Mouse (Mus musculus): ENCODE measurements around the gene Ubox5.
"Not testable (repeated sequence)": the region's sequence is repeated elsewhere in the genome, so short reads cannot be mapped to it uniquely, and the experiment has no call there.

The Ubox5 gene

GRCm38 (mm10) chr2:130629839-130630203 is at the start of gene Ubox5, which contains the start of gene Fastkd5:
Gene Ubox5, minus strand, starts transcription at chr2:130630038.
Gene Fastkd5, minus strand, starts transcription at chr2:130630027.
- peak; percentile 87 for DNase-seq

- no peak for DNase-seq
Measured at GRCm38 (mm10) chr2:130679154-130679553, 49.3 kb upstream of the Ubox5 start.

GRCm38 (mm10) chr2:130677211-130677610 is 47.4 kb upstream of the Ubox5 start:
- DNase-seq, result no peak

GRCm38 (mm10) chr2:130667559-130667958 is 37.7 kb upstream of the Ubox5 start, which contains the start of gene Itpa:
Gene Itpa, plus strand, starts transcription at chr2:130667610.
- DNase-seq, result peak; percentile 91

GRCm38 (mm10) chr2:130664102-130664701 is 34.4 kb upstream of the Ubox5 start, which contains the start of gene Ddrgk1:
Gene Ddrgk1, minus strand, starts transcription at chr2:130664659.
- peak; percentile 95 for DNase-seq

GRCm38 (mm10) chr2:130663342-130663741 is 33.5 kb upstream of the Ubox5 start:
- DNase-seq, result no peak

- DNase-seq, result peak; percentile 42
Measured at GRCm38 (mm10) chr2:130658530-130658929, 28.7 kb upstream of the Ubox5 start.

- peak; percentile 89 for DNase-seq
Measured at GRCm38 (mm10) chr2:130657541-130657940, 27.7 kb upstream of the Ubox5 start.

- DNase-seq, result peak; percentile 69
Measured at GRCm38 (mm10) chr2:130656536-130656935, 26.7 kb upstream of the Ubox5 start.

GRCm38 (mm10) chr2:130655660-130656339 is 26.0 kb upstream of the Ubox5 start:
- no peak for DNase-seq

- no peak for DNase-seq
Measured at GRCm38 (mm10) chr2:130653760-130654159, 23.9 kb upstream of the Ubox5 start.

- DNase-seq, result no peak
Measured at GRCm38 (mm10) chr2:130653303-130653702, 23.5 kb upstream of the Ubox5 start.

- not testable (repeated sequence) for DNase-seq
Measured at GRCm38 (mm10) chr2:130649028-130649427, 19.2 kb upstream of the Ubox5 start.

- no peak for DNase-seq
Measured at GRCm38 (mm10) chr2:130645198-130645597, 15.4 kb upstream of the Ubox5 start.

GRCm38 (mm10) chr2:130642684-130643369 is 13.0 kb upstream of the Ubox5 start, which contains the start of gene Lzts3:
Gene Lzts3, minus strand, starts transcription at chr2:130642803.
- peak; percentile 95 for DNase-seq

GRCm38 (mm10) chr2:130642197-130642660 is 12.4 kb upstream of the Ubox5 start:
- no peak for DNase-seq

GRCm38 (mm10) chr2:130641351-130642025 is 11.7 kb upstream of the Ubox5 start:
- DNase-seq, result no peak

GRCm38 (mm10) chr2:130639276-130639675 is 9.4 kb upstream of the Ubox5 start:
- no peak for DNase-seq

GRCm38 (mm10) chr2:130638101-130638611 is 8.3 kb upstream of the Ubox5 start:
- DNase-seq, result no peak

- peak; percentile 52 for DNase-seq
Measured at GRCm38 (mm10) chr2:130635847-130636246, 6.0 kb upstream of the Ubox5 start.

GRCm38 (mm10) chr2:130634739-130635411 is 5.0 kb upstream of the Ubox5 start:
- no peak for DNase-seq

Measured in right cerebral cortex, postnatal 25 days (tissue).